Mouse (Mus musculus) thymus, postnatal 14 days (tissue): ENCODE data around the gene Exoc4.

Experiments used
- DNase-seq: peaks from one replicate; pipeline ENCODE4 v3.0.0; 2021

The Exoc4 gene

GRCm38 (mm10) chr6:33489788-33490187 is 240.9 kb downstream of the Exoc4 start:
- no peak for DNase-seq

- DNase-seq, result no peak
Observed at GRCm38 (mm10) chr6:33496141-33496855, 247.4 kb downstream of the Exoc4 start.

- DNase-seq, result no peak
Observed at GRCm38 (mm10) chr6:33497348-33497747, 248.5 kb downstream of the Exoc4 start.

GRCm38 (mm10) chr6:33502388-33502787 is 253.5 kb downstream of the Exoc4 start:
- no peak for DNase-seq

- DNase-seq, result no peak
Observed at GRCm38 (mm10) chr6:33503381-33503780, 254.5 kb downstream of the Exoc4 start.

- DNase-seq, result no peak
Observed at GRCm38 (mm10) chr6:33507134-33507533, 258.2 kb downstream of the Exoc4 start.

- DNase-seq, result peak; percentile 19
Observed at GRCm38 (mm10) chr6:33515391-33515790, 266.5 kb downstream of the Exoc4 start.

- DNase-seq, result no peak
Observed at GRCm38 (mm10) chr6:33516798-33517197, 267.9 kb downstream of the Exoc4 start.

- peak; percentile 48 for DNase-seq
Observed at GRCm38 (mm10) chr6:33517890-33518410, 269.1 kb downstream of the Exoc4 start.

- DNase-seq, result no peak
Observed at GRCm38 (mm10) chr6:33525695-33526366, 276.9 kb downstream of the Exoc4 start.

GRCm38 (mm10) chr6:33540356-33540755 is 291.5 kb downstream of the Exoc4 start:
- no peak for DNase-seq

- no peak for DNase-seq
Observed at GRCm38 (mm10) chr6:33542712-33543111, 293.8 kb downstream of the Exoc4 start.

GRCm38 (mm10) chr6:33551934-33552333 is 303.0 kb downstream of the Exoc4 start:
- peak; percentile 17 for DNase-seq

GRCm38 (mm10) chr6:33560925-33561324 is 312.0 kb downstream of the Exoc4 start:
- no peak for DNase-seq

GRCm38 (mm10) chr6:33561911-33562310 is 313.0 kb downstream of the Exoc4 start:
- no peak for DNase-seq

- DNase-seq, result no peak
Observed at GRCm38 (mm10) chr6:33575947-33576346, 327.1 kb downstream of the Exoc4 start.

- DNase-seq, result no peak
Observed at GRCm38 (mm10) chr6:33608469-33608868, 359.6 kb downstream of the Exoc4 start.

GRCm38 (mm10) chr6:33613978-33614377 is 365.1 kb downstream of the Exoc4 start:
- no peak for DNase-seq

GRCm38 (mm10) chr6:33618590-33618989 is 369.7 kb downstream of the Exoc4 start:
- DNase-seq, result no peak

- DNase-seq, result no peak
Observed at GRCm38 (mm10) chr6:33620701-33621100, 371.8 kb downstream of the Exoc4 start.

GRCm38 (mm10) chr6:33625931-33626330 is 377.0 kb downstream of the Exoc4 start:
- no peak for DNase-seq

GRCm38 (mm10) chr6:33631133-33631532 is 382.2 kb downstream of the Exoc4 start:
- no peak for DNase-seq

- no peak for DNase-seq
Observed at GRCm38 (mm10) chr6:33637192-33637591, 388.3 kb downstream of the Exoc4 start.
